Mouse (Mus musculus) G1E (cell line): ENCODE results near the gene Patj.

Source experiments
- CTCF ChIP-seq: IDR thresholded peaks from 2 replicates; pipeline ENCODE4 v1.5.1; 2012; ENCODE audit warnings: low read depth, low read length, inconsistent platforms, mixed read lengths
- GATA2 ChIP-seq: IDR thresholded peaks from 2 replicates; pipeline ENCODE4 v1.6.1; 2012; ENCODE audit warnings: low read depth, low read length, inconsistent platforms, borderline replicate concordance
- POLR2AphosphoS5 ChIP-seq: IDR thresholded peaks from 2 replicates; pipeline ENCODE4 v1.6.1; 2012; ENCODE audit warnings: low read depth, low read length, inconsistent platforms; ENCODE audit not compliant: insufficient replicate concordance

DNA sequence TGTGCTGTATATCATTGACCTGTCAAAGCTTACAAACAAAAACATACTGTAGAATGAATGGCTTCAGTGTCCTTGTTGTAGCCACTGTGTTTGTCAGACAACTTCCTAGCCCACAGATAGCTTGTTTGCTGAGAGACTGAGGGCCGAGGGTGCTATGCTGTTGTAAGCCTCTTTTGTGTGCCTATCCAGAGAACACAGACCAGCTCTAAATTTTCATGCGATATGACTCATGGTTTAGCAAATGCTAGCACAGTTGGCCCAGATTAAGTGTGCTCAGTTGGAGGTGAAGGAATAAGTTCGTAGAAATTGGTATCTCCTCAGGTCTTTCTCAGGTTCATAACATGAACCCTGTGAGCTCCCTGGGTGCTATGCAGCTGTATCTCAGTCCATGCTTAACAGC is 82.4 kb downstream of the Patj start:
- TF ChIP-seq CTCF (no peak), GATA2 (no peak), POLR2AphosphoS5 (no peak)
